In genomic region chr8:125729746-125730145, GRCm38 (mm10) we compare ENCODE assay signal across 8 mouse cellular contexts. TPM values are rescaled to one million over a fixed set of nuclear protein-coding genes. Genes with fewer than 3 reads are reported as not detected.
DNase-seq lines count a peak whose midpoint lies in the region; ATAC-seq and TF ChIP-seq lines count a peak whose summit lies in the region.

Gene Ntpcr, plus strand, starts transcription at chr8:125729963.

- no peak within 1 kb of the TSS for H3K27ac ChIP-seq in embryonic facial prominence, embryonic 12.5 days
- no peak within 1 kb of the TSS for H3K27ac ChIP-seq in heart, embryonic 15.5 days

- TF ChIP-seq POLR2A in lung, adult 2 months (IDR thresholded peaks at IDR 0.05; ENCODE audit: borderline replicate concordance, extremely low read depth, low read depth, low read length), result no peak
- no peak for TF ChIP-seq POLR2A in myocyte (IDR thresholded peaks at IDR 0.05; ENCODE audit: insufficient read length, low read depth)

- no peaks in the 10 kb centered on the region for H3K9me3 ChIP-seq in embryonic facial prominence, embryonic 12.5 days
- no peaks in the 10 kb centered on the region for H3K9me3 ChIP-seq in heart, embryonic 15.5 days (replicated peaks)

- no peak for ATAC-seq in embryonic facial prominence, embryonic 12.5 days (ENCODE audit: insufficient number of reproducible peaks, insufficient read depth, low FRiP score, low TSS enrichment)
- ATAC-seq in heart, embryonic 15.5 days (replicated peaks; ENCODE audit: insufficient number of reproducible peaks, insufficient read depth, low FRiP score, low read depth), result no peak

- no peak within 1 kb of the TSS for H3ac ChIP-seq in myocyte (ENCODE audit: control insufficient read depth, insufficient read length)

- DNase-seq in lung, adult 2 months, result no peak
- DNase-seq in lung, postnatal 4 days, result no peak
- no peak for DNase-seq in left cerebral cortex, postnatal 25 days (ENCODE audit: low spot score in 2 of 2)
- DNase-seq in Muller cell, postnatal 12 days (ENCODE audit: inconsistent ontology term), result no peak
- no peak for DNase-seq in MN1 (ENCODE audit: low spot score)

- 70% methylated on average over 7 of the region's 7 CpGs for WGBS in lung, adult 2 months
- WGBS in embryonic facial prominence, embryonic 12.5 days, result 71% methylated on average over 7 of the region's 7 CpGs
- 71% methylated on average over 7 of the region's 7 CpGs for WGBS in heart, embryonic 15.5 days

- H3K27me3 ChIP-seq in embryonic facial prominence, embryonic 12.5 days, result no peaks in the 10 kb centered on the region
- H3K27me3 ChIP-seq in heart, embryonic 15.5 days, result no peaks in the 10 kb centered on the region
- H3K27me3 ChIP-seq in myocyte (ENCODE audit: control insufficient read depth, insufficient read depth, insufficient read length), result no peaks in the 10 kb centered on the region

- H3K4me3 ChIP-seq in lung, adult 2 months (replicated peaks; ENCODE audit: extremely low read depth, low read depth, low read length), result no peak within 1 kb of the TSS
- H3K4me3 ChIP-seq in embryonic facial prominence, embryonic 12.5 days, result no peak within 1 kb of the TSS
- no peak within 1 kb of the TSS for H3K4me3 ChIP-seq in heart, embryonic 15.5 days
- H3K4me3 ChIP-seq in myocyte, result no peak within 1 kb of the TSS

- H3K79me2 ChIP-seq in myocyte (ENCODE audit: control insufficient read depth, insufficient read depth), result no peaks in the 10 kb centered on the region

- TF ChIP-seq CTCF in lung, adult 2 months (IDR thresholded peaks at IDR 0.05; ENCODE audit: insufficient read depth, low read length), result no peak

- H3K4me1 ChIP-seq in lung, adult 2 months (ENCODE audit: control insufficient read depth, insufficient read depth, low read length), result 0 out of 2 replicates have a peak, but pooled peaks cover 2% of the 10 kb centered on the region
- H3K4me1 ChIP-seq in embryonic facial prominence, embryonic 12.5 days, result peaks cover 15% of the 10 kb centered on the region
- peaks cover 9% of the 10 kb centered on the region for H3K4me1 ChIP-seq in heart, embryonic 15.5 days (replicated peaks)

- no peaks in the 10 kb centered on the region for H3K36me3 ChIP-seq in embryonic facial prominence, embryonic 12.5 days
- H3K36me3 ChIP-seq in heart, embryonic 15.5 days, result no peaks in the 10 kb centered on the region
- H3K36me3 ChIP-seq in myocyte (ENCODE audit: control insufficient read depth, insufficient read depth), result no peaks in the 10 kb centered on the region

- intact Hi-C loops in left cerebral cortex, postnatal 25 days (cut with DNase I), result loop anchor here (5.0 kb wide), 1 partner anchor 157 kb away; no protein-coding TSS in a partner anchor

- no peak within 1 kb of the TSS for H3K4me2 ChIP-seq in embryonic facial prominence, embryonic 12.5 days (replicated peaks)
- H3K4me2 ChIP-seq in heart, embryonic 15.5 days, result no peak within 1 kb of the TSS
- no peak within 1 kb of the TSS for H3K4me2 ChIP-seq in myocyte (ENCODE audit: low read depth)

- peak within 1 kb of the TSS; percentile 30; the same call in 1 of the 2 replicates for H3K9ac ChIP-seq in embryonic facial prominence, embryonic 12.5 days
- H3K9ac ChIP-seq in heart, embryonic 15.5 days, result no peak within 1 kb of the TSS

TF ChIP-seq in myocyte, 11 proteins besides CTCF, POLR2A, EP300 and RAD21:
- no peak for TF ChIP-seq MYOD1 (IDR thresholded peaks at IDR 0.05; ENCODE audit: control insufficient read depth in 1 of 3, insufficient read length in 2 of 3, low read depth in 2 of 3)
- no peak for TF ChIP-seq POLR2AphosphoS2 (IDR thresholded peaks at IDR 0.05; ENCODE audit: insufficient read length, low read depth)
- TF ChIP-seq MYOG (IDR thresholded peaks at IDR 0.05; ENCODE audit: control insufficient read depth in 1 of 3, insufficient read depth in 1 of 3, insufficient read length in 2 of 3, low read depth in 2 of 3), result no peak
- TF ChIP-seq USF1 (IDR thresholded peaks at IDR 0.05; ENCODE audit: low read depth), result no peak
- TF ChIP-seq REST (IDR thresholded peaks at IDR 0.05; ENCODE audit: insufficient read depth, insufficient read length), result no peak
- TF ChIP-seq CEBPB (IDR thresholded peaks at IDR 0.05; ENCODE audit: insufficient read depth, poor library complexity, severe bottlenecking), result no peak
- TF ChIP-seq MAX (IDR thresholded peaks at IDR 0.05; ENCODE audit: low read depth), result no peak
- TF ChIP-seq TCF3 (IDR thresholded peaks at IDR 0.05; ENCODE audit: insufficient read length, low read depth), result no peak
- TF ChIP-seq E2F4 (IDR thresholded peaks at IDR 0.05; ENCODE audit: insufficient read depth), result no peak
- no peak for TF ChIP-seq TCF12 (IDR thresholded peaks at IDR 0.05; ENCODE audit: insufficient read depth, poor library complexity, severe bottlenecking)
- TF ChIP-seq SRF (IDR thresholded peaks at IDR 0.05; ENCODE audit: control insufficient read depth, insufficient read length, low read depth), result no peak

RNA-seq across cellular contexts. Expression of gene Ntpcr, which starts in this region (rescaled TPM):
- polyA plus RNA-seq in lung, adult 2 months (2012; rRNA removed), result 14.4 and 15.9 TPM in 2 replicates
- 28.4 and 31.9 TPM in 2 replicates for polyA plus RNA-seq in embryonic facial prominence, embryonic 12.5 days (2016; fragmentation: Nextera tagmentation; extraction: Ambion mirVana)
- 25.0 and 28.2 TPM in 2 replicates for polyA plus RNA-seq in heart, embryonic 15.5 days (2015; fragmentation: Nextera tagmentation; extraction: Ambion mirVana)
- 10 to 100 TPM; 23.8 to 25.2 TPM for total RNA-seq in left cerebral cortex, postnatal 25 days (2021)
- polyA plus RNA-seq in myocyte (2012; fragmentation: generic; extraction: Trizol), result 10.9 TPM
